Mouse (Mus musculus): ENCODE measurements around the gene Cckar. TPM values are rescaled to one million over a fixed set of nuclear protein-coding genes. Genes with fewer than 3 reads are reported as not detected.

Cckar gene
- polyA plus RNA-seq (2014; fragmentation: Nextera tagmentation; extraction: Ambion mirVana): 42.1 and 48.7 TPM in 2 replicates

DNA sequence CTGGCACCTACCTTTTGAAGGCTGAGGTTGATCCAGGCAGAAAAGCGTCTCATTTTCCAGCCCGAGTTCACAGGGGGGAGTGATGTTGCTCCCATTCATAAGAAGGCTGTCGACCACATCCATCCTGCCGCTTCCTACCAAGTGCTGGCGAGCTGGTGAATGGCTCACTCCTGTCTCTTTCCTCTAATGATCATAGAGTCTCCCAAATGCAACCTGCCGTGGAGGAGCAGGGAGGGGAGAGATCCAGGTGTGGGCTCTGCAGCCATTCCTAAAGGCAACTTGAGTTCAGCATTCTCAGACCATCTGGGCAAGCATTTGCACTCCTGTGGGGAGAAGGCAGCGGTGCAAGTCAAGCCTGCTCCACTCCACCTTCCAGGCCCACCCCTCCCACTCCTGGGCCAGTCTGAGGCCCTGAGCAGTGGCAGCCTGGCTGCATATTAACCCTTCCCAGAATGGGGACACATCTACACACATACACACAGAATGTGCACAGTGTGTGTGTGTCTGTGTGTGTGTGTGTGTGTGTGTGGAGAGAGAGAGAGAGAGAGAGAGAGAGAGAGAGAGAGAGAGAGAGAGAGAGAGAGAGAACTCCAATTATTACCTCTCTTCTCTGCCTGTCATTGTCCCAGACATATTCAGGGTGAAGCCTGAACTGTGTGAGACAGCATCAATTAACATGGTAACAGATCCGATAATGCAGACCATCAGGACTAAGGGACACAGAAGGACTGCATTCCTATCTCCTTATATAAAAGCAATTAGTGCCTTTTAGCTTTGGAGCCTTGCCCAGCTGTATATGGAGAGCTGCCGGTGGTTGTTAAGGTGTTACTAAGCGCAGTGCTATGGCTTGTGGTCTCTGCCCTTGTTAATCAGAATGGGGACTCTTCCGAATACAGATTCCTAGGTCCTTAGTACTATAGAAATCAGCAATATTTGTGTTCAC lies at the start of gene Cckar:
TSS of gene Cckar (minus strand) at position 471 of the 943 bp plus-strand sequence.
- no peaks in the 10 kb centered on the region for H3K9me3 ChIP-seq (ENCODE audit: low read depth, low read length)
- no peaks in the 10 kb centered on the region for H3K4me1 ChIP-seq (ENCODE audit: insufficient read depth)
- H3K4me3 ChIP-seq (ENCODE audit: low read depth, low read length): peak within 1 kb of the TSS; percentile 39
- H3K27ac ChIP-seq (ENCODE audit: low read depth): peak within 1 kb of the TSS; percentile 65
- peak; percentile 37 for TF ChIP-seq CTCF (IDR thresholded peaks at IDR 0.05; ENCODE audit: low read depth)
- WGBS: 38% methylated on average over 11 of the region's 11 CpGs
- peak within 1 kb of the TSS; percentile 49 for H3K4me2 ChIP-seq
- H3K27me3 ChIP-seq (ENCODE audit: insufficient read depth, low read length): no peaks in the 10 kb centered on the region
- DNase-seq (peak; percentile 57), ATAC-seq (ENCODE audit: insufficient read depth) (peak; percentile 93)
- no peaks in the 10 kb centered on the region for H3K36me3 ChIP-seq (ENCODE audit: insufficient read depth)
- H3K9ac ChIP-seq: peak within 1 kb of the TSS; percentile 47

DNA sequence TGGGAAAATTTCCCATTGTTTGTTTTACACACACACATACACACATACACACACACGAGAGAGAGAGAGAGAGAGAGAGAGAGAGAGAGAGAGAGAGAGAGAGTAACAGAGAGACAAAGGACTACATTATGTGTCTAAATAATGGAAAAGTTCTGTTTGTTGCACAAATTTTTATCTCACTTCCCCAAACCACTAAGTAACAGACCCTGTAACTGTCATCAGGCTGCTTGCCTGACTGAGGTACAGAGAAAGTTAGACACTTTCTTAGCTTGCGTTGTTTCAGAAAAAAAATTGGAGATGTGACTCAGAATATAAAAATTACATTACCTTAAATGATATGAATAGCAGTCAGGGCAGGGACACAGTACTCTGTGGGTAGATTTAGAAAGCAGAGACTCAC lies 36.6 kb upstream of the Cckar start:
- no peak overlapping the region for H3K27ac ChIP-seq (ENCODE audit: low read depth)
- H3K4me3 ChIP-seq (ENCODE audit: low read depth, low read length): no peak overlapping the region
- no peaks in the 10 kb centered on the region for H3K36me3 ChIP-seq (ENCODE audit: insufficient read depth)
- H3K9ac ChIP-seq: no peak overlapping the region
- H3K4me2 ChIP-seq: no peak overlapping the region
- H3K9me3 ChIP-seq (ENCODE audit: low read depth, low read length): no peaks in the 10 kb centered on the region
- no peak for ATAC-seq (ENCODE audit: insufficient read depth)
- DNase-seq: no peak
- 72% methylated on average over 2 of the region's 2 CpGs for WGBS
- H3K27me3 ChIP-seq (ENCODE audit: insufficient read depth, low read length): no peaks in the 10 kb centered on the region
- H3K4me1 ChIP-seq (ENCODE audit: insufficient read depth): no peaks in the 10 kb centered on the region
- no peak for TF ChIP-seq CTCF (IDR thresholded peaks at IDR 0.05; ENCODE audit: low read depth)

DNA sequence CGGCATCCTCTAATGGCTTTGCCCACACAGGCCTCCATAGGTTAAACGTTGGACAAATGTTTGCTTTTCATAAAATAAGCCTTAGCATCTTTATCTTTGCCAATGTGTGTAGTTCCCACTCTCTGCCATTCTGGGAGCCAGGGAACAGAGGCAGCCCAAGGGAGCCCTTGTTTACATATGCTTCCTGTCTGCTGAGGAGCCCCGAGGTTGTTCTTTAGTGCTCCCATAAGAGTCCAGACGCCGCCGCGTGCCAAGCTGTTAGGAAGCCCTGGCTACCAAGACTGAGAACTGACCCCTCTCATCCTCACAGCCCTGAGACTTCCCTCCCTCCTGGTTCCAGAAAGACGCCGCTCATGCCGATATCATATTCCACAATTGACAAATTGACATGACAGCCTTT lies 25.4 kb upstream of the Cckar start:
- H3K27ac ChIP-seq (ENCODE audit: low read depth): no peak overlapping the region
- 44% methylated on average over 10 of the region's 10 CpGs for WGBS
- DNase-seq: peak; percentile 18
- no peaks in the 10 kb centered on the region for H3K9me3 ChIP-seq (ENCODE audit: low read depth, low read length)
- TF ChIP-seq CTCF (IDR thresholded peaks at IDR 0.05; ENCODE audit: low read depth): no peak
- ATAC-seq (ENCODE audit: insufficient read depth): peak; percentile 35
- H3K27me3 ChIP-seq (ENCODE audit: insufficient read depth, low read length): no peaks in the 10 kb centered on the region
- H3K9ac ChIP-seq: no peak overlapping the region
- no peaks in the 10 kb centered on the region for H3K36me3 ChIP-seq (ENCODE audit: insufficient read depth)
- no peak overlapping the region for H3K4me2 ChIP-seq
- no peak overlapping the region for H3K4me3 ChIP-seq (ENCODE audit: low read depth, low read length)
- no peaks in the 10 kb centered on the region for H3K4me1 ChIP-seq (ENCODE audit: insufficient read depth)

DNA sequence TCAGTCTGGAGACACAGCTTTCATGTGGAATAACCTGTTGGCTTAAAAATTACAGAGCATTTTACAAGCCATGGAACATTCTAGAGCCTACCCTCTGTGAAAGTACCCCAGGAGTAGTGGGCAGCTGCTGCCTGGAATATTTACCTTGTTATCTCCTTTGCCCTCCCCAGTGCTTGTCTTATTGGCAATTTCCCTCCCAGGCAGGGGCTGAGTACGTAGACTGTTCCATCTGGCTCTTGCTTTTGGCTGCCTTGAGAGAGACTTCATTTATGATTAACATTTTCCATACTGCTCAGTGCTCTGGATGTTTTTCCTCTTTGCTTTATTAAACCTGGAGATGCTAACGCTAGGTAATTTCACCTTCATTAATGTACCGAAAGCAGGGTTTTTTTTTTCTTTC lies 20.1 kb upstream of the Cckar start:
- Histone ChIP-seq H3K9ac (no peak overlapping the region), H3K9me3 (ENCODE audit: low read depth, low read length) (no peaks in the 10 kb centered on the region), H3K27ac (ENCODE audit: low read depth) (no peak overlapping the region), H3K4me2 (no peak overlapping the region), H3K36me3 (ENCODE audit: insufficient read depth) (no peaks in the 10 kb centered on the region), H3K27me3 (ENCODE audit: insufficient read depth, low read length) (no peaks in the 10 kb centered on the region), H3K4me1 (ENCODE audit: insufficient read depth) (no peaks in the 10 kb centered on the region), H3K4me3 (ENCODE audit: low read depth, low read length) (no peak overlapping the region)
- DNase-seq: no peak
- no peak for TF ChIP-seq CTCF (IDR thresholded peaks at IDR 0.05; ENCODE audit: low read depth)
- WGBS: 64% methylated on average over 3 of the region's 3 CpGs
- ATAC-seq (ENCODE audit: insufficient read depth): no peak

DNA sequence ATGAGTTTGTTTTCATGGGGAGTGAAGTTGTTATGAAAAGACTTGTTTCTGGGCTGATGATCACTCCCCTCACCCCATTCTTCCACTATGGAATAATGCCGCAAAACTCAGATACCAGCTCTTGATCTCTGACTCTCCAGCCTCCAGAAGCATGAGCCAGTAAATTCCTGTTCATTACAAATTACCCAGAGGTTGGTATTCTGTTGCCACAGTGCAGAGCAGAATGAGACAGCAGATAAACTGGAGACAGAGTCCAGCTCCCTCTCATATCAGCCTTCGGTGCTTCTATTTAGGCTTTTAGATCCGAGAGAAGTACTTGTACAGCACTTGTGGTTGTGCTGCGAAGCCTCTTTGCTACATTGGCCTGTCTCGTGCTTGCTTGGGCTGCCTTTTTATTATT lies 18.5 kb upstream of the Cckar start:
- H3K4me1 ChIP-seq (ENCODE audit: insufficient read depth): no peaks in the 10 kb centered on the region
- H3K4me2 ChIP-seq: no peak overlapping the region
- H3K9me3 ChIP-seq (ENCODE audit: low read depth, low read length): no peaks in the 10 kb centered on the region
- TF ChIP-seq CTCF (IDR thresholded peaks at IDR 0.05; ENCODE audit: low read depth): no peak
- no peak overlapping the region for H3K4me3 ChIP-seq (ENCODE audit: low read depth, low read length)
- no peak overlapping the region for H3K9ac ChIP-seq
- H3K27ac ChIP-seq (ENCODE audit: low read depth): no peak overlapping the region
- H3K27me3 ChIP-seq (ENCODE audit: insufficient read depth, low read length): no peaks in the 10 kb centered on the region
- WGBS: 65% methylated on average over 5 of the region's 5 CpGs
- H3K36me3 ChIP-seq (ENCODE audit: insufficient read depth): no peaks in the 10 kb centered on the region
- DNase-seq (no peak), ATAC-seq (ENCODE audit: insufficient read depth) (no peak)

DNA sequence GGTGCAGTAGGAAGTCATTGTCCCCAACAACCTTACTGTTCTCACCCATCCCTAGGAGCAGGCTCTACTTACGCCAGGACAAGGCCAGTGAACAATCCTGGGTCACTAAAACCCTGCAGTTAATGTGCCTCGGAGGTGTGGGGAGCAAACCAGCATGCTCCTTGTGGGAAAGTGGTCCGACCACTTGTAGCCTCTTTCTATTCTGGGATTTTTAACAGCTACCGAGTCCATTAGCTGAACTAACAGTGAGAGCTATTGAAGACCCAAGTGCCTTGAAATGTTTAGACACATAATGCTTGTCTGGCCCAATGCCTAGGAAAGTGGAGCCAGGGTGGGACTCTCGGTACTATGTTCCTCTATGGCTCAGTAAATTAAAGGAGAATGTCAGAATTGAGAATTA lies 9.0 kb upstream of the Cckar start:
- peak overlapping the region; percentile 52 for H3K27ac ChIP-seq (ENCODE audit: low read depth)
- DNase-seq: peak; percentile 76
- no peaks in the 10 kb centered on the region for H3K36me3 ChIP-seq (ENCODE audit: insufficient read depth)
- no peak overlapping the region for H3K9ac ChIP-seq
- no peak overlapping the region for H3K4me2 ChIP-seq
- ATAC-seq (ENCODE audit: insufficient read depth): peak; percentile 87
- 49% methylated on average over 5 of the region's 5 CpGs for WGBS
- no peaks in the 10 kb centered on the region for H3K9me3 ChIP-seq (ENCODE audit: low read depth, low read length)
- TF ChIP-seq CTCF (IDR thresholded peaks at IDR 0.05; ENCODE audit: low read depth): no peak
- no peak overlapping the region for H3K4me3 ChIP-seq (ENCODE audit: low read depth, low read length)
- H3K4me1 ChIP-seq (ENCODE audit: insufficient read depth): no peaks in the 10 kb centered on the region
- H3K27me3 ChIP-seq (ENCODE audit: insufficient read depth, low read length): no peaks in the 10 kb centered on the region

DNA sequence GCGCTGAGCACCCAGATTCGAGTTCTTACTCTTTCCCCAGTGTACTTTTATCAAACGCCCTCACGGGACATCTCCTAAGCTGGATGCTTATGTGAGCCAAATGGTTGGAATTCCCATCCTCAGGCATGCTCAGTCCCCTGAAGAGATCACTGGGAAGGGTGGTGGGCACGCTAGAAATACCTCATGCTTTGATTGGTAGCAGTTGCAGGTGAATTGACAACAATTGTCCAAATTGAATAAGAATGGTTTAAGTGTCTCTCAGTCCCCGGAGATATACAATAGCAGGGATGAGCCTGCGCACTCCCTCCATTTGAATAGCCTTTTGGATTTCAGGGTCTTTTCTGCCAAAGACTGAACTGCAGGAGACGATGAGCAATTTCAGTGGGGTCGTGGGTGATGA lies 3.8 kb upstream of the Cckar start:
- Histone ChIP-seq H3K27me3 (ENCODE audit: insufficient read depth, low read length) (no peaks in the 10 kb centered on the region), H3K9ac (no peak overlapping the region), H3K4me2 (no peak overlapping the region), H3K4me3 (ENCODE audit: low read depth, low read length) (no peak overlapping the region), H3K4me1 (ENCODE audit: insufficient read depth) (no peaks in the 10 kb centered on the region), H3K9me3 (ENCODE audit: low read depth, low read length) (no peaks in the 10 kb centered on the region), H3K27ac (ENCODE audit: low read depth) (no peak overlapping the region), H3K36me3 (ENCODE audit: insufficient read depth) (no peaks in the 10 kb centered on the region)
- 69% methylated on average over 9 of the region's 9 CpGs for WGBS
- DNase-seq (no peak), ATAC-seq (ENCODE audit: insufficient read depth) (no peak)
- TF ChIP-seq CTCF (IDR thresholded peaks at IDR 0.05; ENCODE audit: low read depth): no peak

All from lung, embryonic 14.5 days (tissue).